Mouse (Mus musculus): Measurements from ENCODE around the gene Gm20911.
"Not testable (repeated sequence)": the region's sequence is repeated elsewhere in the genome, so short reads cannot be mapped to it uniquely, and the experiment has no call there.

The Gm20911 gene

GRCm38 (mm10) chrY:81457707-81458106 lies at the start of gene Gm20911:
Gene Gm20911, plus strand, starts transcription at chrY:81458007.
- DNase-seq = not testable (repeated sequence)

All from lung, postnatal 14 days (tissue).